Mouse (Mus musculus) adrenal gland, postnatal 10 days (tissue): ENCODE results near the gene Ccdc137. TPM values are rescaled to one million over a fixed set of nuclear protein-coding genes. Genes with fewer than 3 reads are reported as not detected.

Experiments used
- DNase-seq: peaks from one replicate; pipeline ENCODE4 v3.0.0; 2021; ENCODE audit warnings: mixed read lengths
- total RNA-seq, 2 experiments: library from RNA; stranded (reverse); gene quantifications; 2 replicates each; pipeline ENCODE4 v1.2.3; 2021

Ccdc137 gene
- total RNA-seq, 2 experiments from 2014 or later: 16.1 to 18.8 TPM

GRCm38 (mm10) chr11:120458847-120459597, 1.1 kb downstream of the Ccdc137 start:
- DNase-seq: no peak

- no peak for DNase-seq
Measured at GRCm38 (mm10) chr11:120463536-120463935, 5.6 kb downstream of the Ccdc137 start.

GRCm38 (mm10) chr11:120464365-120464764, 6.5 kb downstream of the Ccdc137 start:
- DNase-seq: no peak

- no peak for DNase-seq
Measured at GRCm38 (mm10) chr11:120465521-120465920, 7.6 kb downstream of the Ccdc137 start.

GRCm38 (mm10) chr11:120467051-120467735, 9.3 kb downstream of the Ccdc137 start, which contains the start of gene Arl16:
Gene Arl16 (minus strand): TSS chr11:120467607.
- peak; percentile 95 for DNase-seq

- no peak for DNase-seq
Measured at GRCm38 (mm10) chr11:120467736-120468092, 9.8 kb downstream of the Ccdc137 start.

GRCm38 (mm10) chr11:120472052-120472451, 14.1 kb downstream of the Ccdc137 start:
- no peak for DNase-seq

- no peak for DNase-seq
Measured at GRCm38 (mm10) chr11:120483448-120483934, 25.6 kb downstream of the Ccdc137 start.

- peak; percentile 92 for DNase-seq
Measured at GRCm38 (mm10) chr11:120484265-120484981, 26.5 kb downstream of the Ccdc137 start, which contains the start of gene Mrpl12. Gene Mrpl12 (plus strand): TSS chr11:120484613.

GRCm38 (mm10) chr11:120485251-120485650, 27.3 kb downstream of the Ccdc137 start:
- DNase-seq: no peak

GRCm38 (mm10) chr11:120488516-120488915, 30.6 kb downstream of the Ccdc137 start:
- DNase-seq: no peak

GRCm38 (mm10) chr11:120489054-120489761, 31.3 kb downstream of the Ccdc137 start:
- DNase-seq: peak; percentile 75

GRCm38 (mm10) chr11:120490291-120491046, 32.6 kb downstream of the Ccdc137 start:
- peak; percentile 51 for DNase-seq

- peak; percentile 95 for DNase-seq
Measured at GRCm38 (mm10) chr11:120491317-120492023, 33.6 kb downstream of the Ccdc137 start, which contains the start of gene Slc25a10. Gene Slc25a10 (plus strand): TSS chr11:120491840.

- DNase-seq: peak; percentile 67
Measured at GRCm38 (mm10) chr11:120492024-120492877, 34.3 kb downstream of the Ccdc137 start.

- DNase-seq: no peak
Measured at GRCm38 (mm10) chr11:120492878-120493203, 34.9 kb downstream of the Ccdc137 start.

- no peak for DNase-seq
Measured at GRCm38 (mm10) chr11:120493351-120493750, 35.4 kb downstream of the Ccdc137 start.

- DNase-seq: no peak
Measured at GRCm38 (mm10) chr11:120493911-120494310, 36.0 kb downstream of the Ccdc137 start.

- peak; percentile 84 for DNase-seq
Measured at GRCm38 (mm10) chr11:120497436-120497835, 39.5 kb downstream of the Ccdc137 start.

GRCm38 (mm10) chr11:120498226-120498625, 40.3 kb downstream of the Ccdc137 start:
- peak; percentile 51 for DNase-seq
